Comparison of ENCODE assay signal across 13 mouse cellular contexts in the genomic region with DNA sequence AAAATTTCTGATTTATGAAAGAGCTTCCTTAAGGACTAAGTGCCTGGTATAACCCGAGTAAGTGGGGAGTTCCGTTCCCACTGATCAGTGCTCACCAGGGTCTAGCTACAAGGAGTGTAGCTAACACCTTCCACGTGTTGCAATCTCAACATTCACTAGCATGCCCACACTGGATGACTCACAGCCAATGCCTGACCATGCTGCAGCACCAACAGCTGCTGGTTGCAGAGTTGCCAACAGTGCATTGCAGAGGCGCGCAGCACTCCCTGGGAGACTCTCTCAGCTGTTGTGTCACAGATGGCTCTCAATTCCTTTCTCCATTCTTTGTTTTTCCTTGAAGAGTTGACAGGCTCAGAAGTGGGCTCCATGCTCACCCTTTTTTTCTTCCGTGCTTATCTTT.
A peak's percentile ranks its signal among the peaks of the same experiment; 100 is the strongest.
DNase-seq lines count a peak whose midpoint lies in the region; ATAC-seq and TF ChIP-seq lines count a peak whose summit lies in the region.
"Had no signal": no experiment of that assay in that cellular context is flagged by ENCODE, and none has a peak within 500 bp of the region (broad histone marks: within the 10 kb centered on the region; RNA-seq: fewer than 3 reads in every experiment).

No protein-coding gene starts in this region.

- no peak overlapping the region for H3K9ac ChIP-seq in midbrain, postnatal 0 days (replicated peaks; ENCODE audit: low read length, poor library complexity, severe bottlenecking)
- H3K9ac ChIP-seq: hindbrain, embryonic 13.5 days had no signal

- H3K27ac ChIP-seq in midbrain, postnatal 0 days (ENCODE audit: low read depth, low read length) = no peak overlapping the region
- no peak overlapping the region for H3K27ac ChIP-seq in midbrain, embryonic 10.5 days (replicated peaks)
- H3K27ac ChIP-seq: hindbrain, embryonic 13.5 days had no signal

- H3K4me3 ChIP-seq in midbrain, postnatal 0 days (ENCODE audit: low read depth, low read length) = no peak overlapping the region
- no peak overlapping the region for H3K4me3 ChIP-seq in midbrain, embryonic 10.5 days
- H3K4me3 ChIP-seq: erythroblast, embryonic 14.5 days; hindbrain, embryonic 13.5 days had no signal

- intact Hi-C loops in gastrocnemius, postnatal 14 days (cut with DNase I; ENCODE audit: low total_unique reads) = no loop called here

- ATAC-seq in midbrain, postnatal 0 days (ENCODE audit: low FRiP score) = 0 out of 2 replicates have a peak, but pooled peaks have one; percentile 31

- TF ChIP-seq CTCF in midbrain, postnatal 0 days (IDR thresholded peaks at IDR 0.05) = no peak

- H3K36me3 ChIP-seq in midbrain, postnatal 0 days (ENCODE audit: insufficient read depth, low read length) = no peaks in the 10 kb centered on the region
- no peaks in the 10 kb centered on the region for H3K36me3 ChIP-seq in midbrain, embryonic 10.5 days
- H3K36me3 ChIP-seq: hindbrain, embryonic 13.5 days had no signal

- peak; percentile 30 for DNase-seq in gastrocnemius, postnatal 14 days
- no peak for DNase-seq in gastrocnemius, adult 18-20 months (ENCODE audit: low spot score)
- DNase-seq in midbrain, postnatal 0 days (ENCODE audit: low spot score) = peak; percentile 25
- no peak for DNase-seq in midbrain, embryonic 10.5 days (ENCODE audit: low spot score)
- peak; percentile 24 to 44 for DNase-seq in frontal cortex, postnatal 36 days (ENCODE audit: low spot score in 2 of 2)
- peak; percentile 24 for DNase-seq in right cerebral cortex, postnatal 25 days
- no peak for DNase-seq in yolk sac, embryonic 10.5 days (ENCODE audit: low spot score)
- no peak for DNase-seq in ovary, postnatal 10 days (ENCODE audit: low spot score)
- DNase-seq: adrenal gland, adult 2 months; cerebellum, postnatal 14 days; kidney, adult 18-20 months had no signal

- no peaks in the 10 kb centered on the region; the same call in 1 of the 2 replicates for H3K4me1 ChIP-seq in midbrain, postnatal 0 days (ENCODE audit: insufficient read depth, low read length)
- peaks cover 11% of the 10 kb centered on the region for H3K4me1 ChIP-seq in midbrain, embryonic 10.5 days
- H3K4me1 ChIP-seq: hindbrain, embryonic 13.5 days had no signal

- no peak overlapping the region for H3K4me2 ChIP-seq in midbrain, postnatal 0 days (ENCODE audit: low read depth, low read length, poor library complexity, severe bottlenecking)
- H3K4me2 ChIP-seq: hindbrain, embryonic 13.5 days had no signal

- H3K27me3 ChIP-seq in midbrain, postnatal 0 days (ENCODE audit: insufficient read depth, low read length) = no peaks in the 10 kb centered on the region
- H3K27me3 ChIP-seq in midbrain, embryonic 10.5 days (ENCODE audit: low read depth, poor library complexity, severe bottlenecking) = no peaks in the 10 kb centered on the region
- H3K27me3 ChIP-seq: hindbrain, embryonic 13.5 days had no signal

- 77% methylated on average over 6 of the region's 6 CpGs for WGBS in midbrain, postnatal 0 days
- WGBS in midbrain, embryonic 10.5 days = 80% methylated on average over 6 of the region's 6 CpGs

- H3K9me3 ChIP-seq in midbrain, postnatal 0 days (ENCODE audit: low read length) = no peaks in the 10 kb centered on the region
- H3K9me3 ChIP-seq in midbrain, embryonic 10.5 days (replicated peaks) = no peaks in the 10 kb centered on the region
- H3K9me3 ChIP-seq: hindbrain, embryonic 13.5 days had no signal

Comparison
In these comparisons a context has a peak if more than half of its experiments do, and no peak if none do; other contexts are left out.
1. DNase-seq: peak in gastrocnemius, postnatal 14 days (single experiment), midbrain, postnatal 0 days (single experiment), frontal cortex, postnatal 36 days (2 of 2) and right cerebral cortex, postnatal 25 days (single experiment); none in gastrocnemius, adult 18-20 months (single experiment), midbrain, embryonic 10.5 days (single experiment), yolk sac, embryonic 10.5 days (single experiment) and ovary, postnatal 10 days (single experiment).